Mouse (Mus musculus) mouse embryonic stem cell (cell line): Measurements from ENCODE around the gene Sh3d21.
"Not testable (repeated sequence)": the region's sequence is repeated elsewhere in the genome, so short reads cannot be mapped to it uniquely, and the experiment has no call there.

Experiments used
- in situ Hi-C, 2 experiments: fragments of 300-500 bp; cut with MboI; formaldehyde crosslinking; loops; 1 replicate in 1 of 2; 3 replicates in 1 of 2; pipeline ENCODE4 v1.14.3; 2019 to 2020; ENCODE audit warnings: low sequenced_read_pairs in 2 of 2, low pct_unique_long_range_greater_than_20kb in 1 of 2, mixed read lengths in 1 of 2; ENCODE audit not compliant: unreplicated experiment in 1 of 2

Gene Sh3d21

GRCm38 (mm10) chr4:126175980-126176379 is 12.7 kb upstream of the Sh3d21 start:
- in situ Hi-C loops: not testable (repeated sequence)

- in situ Hi-C loops: no loop called here
These were observed 10.5 kb upstream of the Sh3d21 start for GRCm38 (mm10) chr4:126173800-126174199.

GRCm38 (mm10) chr4:126170737-126171136 is 7.4 kb upstream of the Sh3d21 start:
- in situ Hi-C loops: not testable (repeated sequence)

- in situ Hi-C loops: no loop called here
These were observed 5.6 kb upstream of the Sh3d21 start for GRCm38 (mm10) chr4:126168851-126169250.

GRCm38 (mm10) chr4:126166084-126166483 is 2.8 kb upstream of the Sh3d21 start:
- in situ Hi-C loops: no loop called here

- in situ Hi-C loops: not testable (repeated sequence)
These were observed 1.8 kb upstream of the Sh3d21 start for GRCm38 (mm10) chr4:126165092-126165491.

GRCm38 (mm10) chr4:126163685-126164084 is 394 bp upstream of the Sh3d21 start:
- in situ Hi-C loops: no loop called here

GRCm38 (mm10) chr4:126162544-126163066 is 686 bp downstream of the Sh3d21 start:
- in situ Hi-C loops: no loop called here

- in situ Hi-C loops: no loop called here
These were observed 1.3 kb downstream of the Sh3d21 start for GRCm38 (mm10) chr4:126161986-126162385.

GRCm38 (mm10) chr4:126161456-126161855 is 1.8 kb downstream of the Sh3d21 start:
- in situ Hi-C loops: no loop called here

- in situ Hi-C loops: no loop called here
These were observed 2.3 kb downstream of the Sh3d21 start for GRCm38 (mm10) chr4:126160981-126161380.

- in situ Hi-C loops: loop anchor here in 1 of 2 experiments (5.0 kb wide), 1 partner anchor 62 kb away; the partner anchor contains the start of gene Lsm10
These were observed 3.8 kb downstream of the Sh3d21 start for GRCm38 (mm10) chr4:126159455-126159854.

- in situ Hi-C loops: loop anchor here in 1 of 2 experiments (5.0 kb wide), 1 partner anchor 60 kb away; the partner anchor contains the start of gene Lsm10
These were observed 5.7 kb downstream of the Sh3d21 start for GRCm38 (mm10) chr4:126157562-126157961.

- in situ Hi-C loops: loop anchor here in 1 of 2 experiments (5.0 kb wide), 1 partner anchor 59 kb away; the partner anchor contains the start of gene Lsm10
These were observed 6.7 kb downstream of the Sh3d21 start for GRCm38 (mm10) chr4:126156617-126157016.

GRCm38 (mm10) chr4:126155869-126156268 is 7.4 kb downstream of the Sh3d21 start:
- in situ Hi-C loops: loop anchor here in 1 of 2 experiments (5.0 kb wide), 1 partner anchor 59 kb away; the partner anchor contains the start of gene Lsm10

GRCm38 (mm10) chr4:126155183-126155582 is 8.1 kb downstream of the Sh3d21 start:
- in situ Hi-C loops: loop anchor here in 1 of 2 experiments (5.0 kb wide), 1 partner anchor 58 kb away; the partner anchor contains the start of gene Lsm10

- in situ Hi-C loops: no loop called here
These were observed 10.4 kb downstream of the Sh3d21 start for GRCm38 (mm10) chr4:126152864-126153263.

- in situ Hi-C loops: no loop called here
These were observed 11.4 kb downstream of the Sh3d21 start for GRCm38 (mm10) chr4:126151701-126152440.

- in situ Hi-C loops: no loop called here
These were observed 12.4 kb downstream of the Sh3d21 start for GRCm38 (mm10) chr4:126150949-126151320.
